Mouse (Mus musculus): ENCODE data around the gene Btg1-ps2. TPM values are rescaled to one million over a fixed set of nuclear protein-coding genes. Genes with fewer than 3 reads are reported as not detected.
"Not testable (repeated sequence)": the region's sequence is repeated elsewhere in the genome, so short reads cannot be mapped to it uniquely, and the experiment has no call there.

Btg1-ps2 gene
- total RNA-seq (2021) = not detected

- DNase-seq (ENCODE audit: low spot score); intact Hi-C loops (cut with DNase I): not testable (repeated sequence)
These were observed at the start of gene Btg1-ps2 for GRCm38 (mm10) chrX:38043014-38043413. Btg1-ps2 (minus strand) TSS chrX:38043114.

- DNase-seq (ENCODE audit: low spot score) = no peak
- intact Hi-C loops (cut with DNase I) = loop anchor here (2.0 kb wide), 1 partner anchor 94 kb away; no protein-coding TSS in a partner anchor
These were observed 42.1 kb upstream of the Btg1-ps2 start, which contains the start of gene Rhox11 for GRCm38 (mm10) chrX:38085041-38085440. Rhox11 (minus strand) TSS chrX:38085141.

- DNase-seq (ENCODE audit: low spot score) = no peak
- intact Hi-C loops (cut with DNase I) = loop anchor here (2.0 kb wide), 1 partner anchor 95 kb away; no protein-coding TSS in a partner anchor
These were observed 41.3 kb upstream of the Btg1-ps2 start for GRCm38 (mm10) chrX:38084226-38084625.

GRCm38 (mm10) chrX:38066175-38066574 lies 23.3 kb upstream of the Btg1-ps2 start, which contains the start of gene Rhox10:
Rhox10 (plus strand) TSS chrX:38066475.
- intact Hi-C loops (cut with DNase I) = no loop called here
- DNase-seq (ENCODE audit: low spot score) = no peak

GRCm38 (mm10) chrX:38061544-38061943 lies 18.6 kb upstream of the Btg1-ps2 start:
- DNase-seq (ENCODE audit: low spot score) = no peak
- intact Hi-C loops (cut with DNase I) = no loop called here

- no peak for DNase-seq (ENCODE audit: low spot score)
- intact Hi-C loops (cut with DNase I) = no loop called here
These were observed 3.2 kb downstream of the Btg1-ps2 start for GRCm38 (mm10) chrX:38039666-38040065.

GRCm38 (mm10) chrX:38033841-38034240 lies 9.1 kb downstream of the Btg1-ps2 start:
- no peak for DNase-seq (ENCODE audit: low spot score)
- intact Hi-C loops (cut with DNase I) = no loop called here

- intact Hi-C loops (cut with DNase I); DNase-seq (ENCODE audit: low spot score): not testable (repeated sequence)
These were observed 24.3 kb downstream of the Btg1-ps2 start, which contains the start of gene Btg1-ps1 for GRCm38 (mm10) chrX:38018597-38018996. Btg1-ps1 (minus strand) TSS chrX:38018815.

GRCm38 (mm10) chrX:38008756-38009155 lies 34.2 kb downstream of the Btg1-ps2 start:
- intact Hi-C loops (cut with DNase I) = no loop called here
- no peak for DNase-seq (ENCODE audit: low spot score)

Other genes starting within 250 kb of the Btg1-ps2 start
- gene Rhox5, start 238.3 kb downstream of the Btg1-ps2 start, total RNA-seq (2021) = 1 to 10 TPM in 1 of 2 experiments, under 1 TPM in 1; 0.73 to 2.1 TPM
- not detected for gene Rhox6, start 216.2 kb downstream of the Btg1-ps2 start, total RNA-seq (2021)
- not detected for gene Rhox7a, start 211.4 kb downstream of the Btg1-ps2 start, total RNA-seq (2021)
- gene Rhox8, start 164.2 kb downstream of the Btg1-ps2 start, total RNA-seq (2021) = not detected
- not detected for gene Rhox7b, start 145.9 kb downstream of the Btg1-ps2 start, total RNA-seq (2021)
- not detected for gene Rhox9, start 141.3 kb downstream of the Btg1-ps2 start, total RNA-seq (2021)
- not detected for gene Btg1-ps1, start 24.3 kb downstream of the Btg1-ps2 start, total RNA-seq (2021)
- gene Rhox10, start 23.4 kb upstream of the Btg1-ps2 start, total RNA-seq (2021) = not detected
- gene Rhox11, start 42.0 kb upstream of the Btg1-ps2 start, total RNA-seq (2021) = not detected
- gene Rhox12, start 67.8 kb upstream of the Btg1-ps2 start, total RNA-seq (2021) = not detected
- gene Rhox13, start 78.1 kb upstream of the Btg1-ps2 start, total RNA-seq (2021) = not detected
- gene Zbtb33, start 146.7 kb upstream of the Btg1-ps2 start, total RNA-seq (2021) = 1 to 10 TPM; 8.9 to 9.9 TPM
- 1 to 10 TPM; 1.0 to 1.6 TPM for gene Tmem255a, start 209.3 kb upstream of the Btg1-ps2 start, total RNA-seq (2021)